Mouse (Mus musculus): ENCODE results near the gene Crtac1.

Crtac1 gene

GRCm38 (mm10) chr19:42240881-42241280 lies 190.7 kb downstream of the Crtac1 start:
- no peak for DNase-seq (ENCODE audit: low read depth, low spot score)

GRCm38 (mm10) chr19:42238341-42238715 lies 193.3 kb downstream of the Crtac1 start:
- no peak for DNase-seq (ENCODE audit: low read depth, low spot score)

- no peak for DNase-seq (ENCODE audit: low read depth, low spot score)
These were observed 193.8 kb downstream of the Crtac1 start for GRCm38 (mm10) chr19:42237602-42238340.

Data from ZHBTc4 (cell line).